In genomic region chr6:124718703-124719102, GRCm38 (mm10) we compare ENCODE assay signal across 8 mouse cellular contexts. TPM values are rescaled to one million over a fixed set of nuclear protein-coding genes. Genes with fewer than 3 reads are reported as not detected.
DNase-seq lines count a peak whose midpoint lies in the region; ATAC-seq and TF ChIP-seq lines count a peak whose summit lies in the region.
"Had no signal": no experiment of that assay in that cellular context is flagged by ENCODE, and none has a peak within 500 bp of the region (broad histone marks: within the 10 kb centered on the region; RNA-seq: fewer than 3 reads in every experiment).

No protein-coding gene starts in this region.

- 64% methylated on average over 12 of the region's 16 CpGs for WGBS in midbrain, embryonic 16.5 days
- WGBS in midbrain, embryonic 15.5 days = 66% methylated on average over 15 of the region's 16 CpGs
- 33% methylated on average over 15 of the region's 16 CpGs for WGBS in intestine, postnatal 0 days
- 77% methylated on average over 16 of the region's 16 CpGs for WGBS in liver, embryonic 13.5 days (ENCODE audit: insufficient replicate concordance)

- no peak for ATAC-seq in midbrain, embryonic 16.5 days
- no peak for ATAC-seq in midbrain, embryonic 15.5 days (replicated peaks)
- peak; percentile 88 for ATAC-seq in intestine, postnatal 0 days
- no peak for ATAC-seq in liver, embryonic 13.5 days (ENCODE audit: low read depth)
- ATAC-seq in megakaryocyte, adult 5-6 weeks (ENCODE audit: poor library complexity, severe bottlenecking) = no peak

- H3K4me3 ChIP-seq in midbrain, embryonic 16.5 days (ENCODE audit: low read depth, low read length) = no peak overlapping the region
- no peak overlapping the region for H3K4me3 ChIP-seq in midbrain, embryonic 15.5 days
- peak overlapping the region; percentile 67 for H3K4me3 ChIP-seq in intestine, postnatal 0 days (ENCODE audit: low read depth, low read length)
- 0 out of 2 replicates have a peak overlapping the region, but pooled peaks have one; percentile 16 for H3K4me3 ChIP-seq in liver, embryonic 13.5 days (replicated peaks)

- H3K9me3 ChIP-seq in midbrain, embryonic 16.5 days (replicated peaks; ENCODE audit: control insufficient read depth, low read length, poor library complexity, severe bottlenecking) = no peaks in the 10 kb centered on the region
- no peaks in the 10 kb centered on the region for H3K9me3 ChIP-seq in midbrain, embryonic 15.5 days
- no peaks in the 10 kb centered on the region for H3K9me3 ChIP-seq in intestine, postnatal 0 days (ENCODE audit: control insufficient read depth)
- no peaks in the 10 kb centered on the region for H3K9me3 ChIP-seq in liver, embryonic 13.5 days (replicated peaks)

- H3K36me3 ChIP-seq in midbrain, embryonic 16.5 days (ENCODE audit: control insufficient read depth, insufficient read depth, low read length) = peaks cover 28% of the 10 kb centered on the region
- peaks cover 25% of the 10 kb centered on the region for H3K36me3 ChIP-seq in midbrain, embryonic 15.5 days (replicated peaks)
- peaks cover 28% of the 10 kb centered on the region for H3K36me3 ChIP-seq in intestine, postnatal 0 days (ENCODE audit: control insufficient read depth, insufficient read depth)
- H3K36me3 ChIP-seq in liver, embryonic 13.5 days = peaks cover 43% of the 10 kb centered on the region

- H3K4me2 ChIP-seq in midbrain, embryonic 16.5 days (ENCODE audit: low read length) = no peak overlapping the region
- no peak overlapping the region for H3K4me2 ChIP-seq in midbrain, embryonic 15.5 days
- H3K4me2 ChIP-seq in intestine, postnatal 0 days (replicated peaks; ENCODE audit: low read depth) = peak overlapping the region; percentile 65
- H3K4me2 ChIP-seq in liver, embryonic 13.5 days = peak overlapping the region; percentile 54

- no peak for DNase-seq in liver, embryonic 13.5 days
- DNase-seq in urinary bladder, postnatal 25 days (ENCODE audit: low spot score) = peak; percentile 74
- no peak for DNase-seq in adrenal gland, postnatal 4 days (ENCODE audit: low spot score in 2 of 2)
- DNase-seq: cerebellum, postnatal 25 days had no signal

- H3K4me1 ChIP-seq in midbrain, embryonic 16.5 days (ENCODE audit: control insufficient read depth, insufficient read depth, low read length) = peaks cover 4% of the 10 kb centered on the region
- H3K4me1 ChIP-seq in midbrain, embryonic 15.5 days = peaks cover 7% of the 10 kb centered on the region
- no peaks in the 10 kb centered on the region for H3K4me1 ChIP-seq in intestine, postnatal 0 days (replicated peaks; ENCODE audit: control insufficient read depth, insufficient read depth, low read length)
- H3K4me1 ChIP-seq in liver, embryonic 13.5 days (replicated peaks) = peaks cover 65% of the 10 kb centered on the region

- H3K9ac ChIP-seq in midbrain, embryonic 16.5 days (ENCODE audit: low read depth, low read length) = 0 out of 2 replicates have a peak overlapping the region, but pooled peaks have one; percentile 20
- no peak overlapping the region for H3K9ac ChIP-seq in midbrain, embryonic 15.5 days
- H3K9ac ChIP-seq in intestine, postnatal 0 days (ENCODE audit: low read depth, low read length) = peak overlapping the region; percentile 78
- H3K9ac ChIP-seq in liver, embryonic 13.5 days = peak overlapping the region; percentile 63

- TF ChIP-seq CTCF in intestine, postnatal 0 days (IDR thresholded peaks at IDR 0.05; ENCODE audit: low read depth) = no peak

- H3K27ac ChIP-seq in midbrain, embryonic 16.5 days (ENCODE audit: low read length) = no peak overlapping the region
- no peak overlapping the region for H3K27ac ChIP-seq in midbrain, embryonic 15.5 days
- peak overlapping the region; percentile 97 for H3K27ac ChIP-seq in intestine, postnatal 0 days (ENCODE audit: low read depth, low read length)
- peak overlapping the region; percentile 87 for H3K27ac ChIP-seq in liver, embryonic 13.5 days

- H3K27me3 ChIP-seq in midbrain, embryonic 16.5 days (ENCODE audit: control insufficient read depth, insufficient read depth, low read depth, low read length) = no peaks in the 10 kb centered on the region
- no peaks in the 10 kb centered on the region for H3K27me3 ChIP-seq in midbrain, embryonic 15.5 days (replicated peaks)
- no peaks in the 10 kb centered on the region for H3K27me3 ChIP-seq in intestine, postnatal 0 days (replicated peaks; ENCODE audit: control insufficient read depth, insufficient read depth, low read length)
- H3K27me3 ChIP-seq in liver, embryonic 13.5 days = no peaks in the 10 kb centered on the region

RNA-seq across cellular contexts. Expression of gene Phb2, which starts 6.6 kb away (rescaled TPM):
- 240 and 245 TPM in 2 replicates for polyA plus RNA-seq in midbrain, embryonic 16.5 days (2015; fragmentation: Nextera tagmentation; extraction: Ambion mirVana)
- 254 and 256 TPM in 2 replicates for polyA plus RNA-seq in midbrain, embryonic 15.5 days (2015; fragmentation: Nextera tagmentation; extraction: Ambion mirVana)
- 249 and 255 TPM in 2 replicates for polyA plus RNA-seq in intestine, postnatal 0 days (2015; fragmentation: Nextera tagmentation; extraction: Ambion mirVana)
- 356 and 373 TPM in 2 replicates for polyA plus RNA-seq in liver, embryonic 13.5 days (2015; fragmentation: Nextera tagmentation; extraction: Ambion mirVana)
- total RNA-seq in megakaryocyte, adult 5-6 weeks (2015) = 99.5 and 115 TPM in 2 replicates
- total RNA-seq in megakaryocyte, adult 5-6 weeks (2017) = 152 and 160 TPM in 2 replicates
- total RNA-seq in adrenal gland, postnatal 4 days (2021) = 100 to 1,000 TPM; 400 to 439 TPM

RNA-seq across cellular contexts. Expression of gene Emg1, which starts 6.7 kb away (rescaled TPM):
- 95.3 and 101 TPM in 2 replicates for polyA plus RNA-seq in midbrain, embryonic 16.5 days (2015; fragmentation: Nextera tagmentation; extraction: Ambion mirVana)
- 107 and 109 TPM in 2 replicates for polyA plus RNA-seq in midbrain, embryonic 15.5 days (2015; fragmentation: Nextera tagmentation; extraction: Ambion mirVana)
- polyA plus RNA-seq in intestine, postnatal 0 days (2015; fragmentation: Nextera tagmentation; extraction: Ambion mirVana) = 96.6 and 97.3 TPM in 2 replicates
- polyA plus RNA-seq in liver, embryonic 13.5 days (2015; fragmentation: Nextera tagmentation; extraction: Ambion mirVana) = 189 and 198 TPM in 2 replicates
- total RNA-seq in megakaryocyte, adult 5-6 weeks (2015) = 144 and 179 TPM in 2 replicates
- 170 and 206 TPM in 2 replicates for total RNA-seq in megakaryocyte, adult 5-6 weeks (2017)
- 100 to 1,000 TPM in 1 of 2 experiments, 10 to 100 TPM in 1; 99.3 to 101 TPM for total RNA-seq in adrenal gland, postnatal 4 days (2021)

RNA-seq across cellular contexts. Expression of gene Ptpn6, which starts 19.8 kb away (rescaled TPM):
- 2.4 and 4.0 TPM in 2 replicates for polyA plus RNA-seq in midbrain, embryonic 16.5 days (2015; fragmentation: Nextera tagmentation; extraction: Ambion mirVana)
- polyA plus RNA-seq in midbrain, embryonic 15.5 days (2015; fragmentation: Nextera tagmentation; extraction: Ambion mirVana) = 3.9 and 5.6 TPM in 2 replicates
- 17.4 TPM in 2 replicates for polyA plus RNA-seq in intestine, postnatal 0 days (2015; fragmentation: Nextera tagmentation; extraction: Ambion mirVana)
- polyA plus RNA-seq in liver, embryonic 13.5 days (2015; fragmentation: Nextera tagmentation; extraction: Ambion mirVana) = 28.7 and 29.5 TPM in 2 replicates
- total RNA-seq in megakaryocyte, adult 5-6 weeks (2015) = 308 and 336 TPM in 2 replicates
- 1,009 and 1,024 TPM in 2 replicates for total RNA-seq in megakaryocyte, adult 5-6 weeks (2017)
- 1 to 10 TPM; 8.3 to 8.4 TPM for total RNA-seq in adrenal gland, postnatal 4 days (2021)

RNA-seq across cellular contexts. Expression of gene Grcc10, which starts 22.5 kb away (rescaled TPM):
- polyA plus RNA-seq in midbrain, embryonic 16.5 days (2015; fragmentation: Nextera tagmentation; extraction: Ambion mirVana) = 665 and 679 TPM in 2 replicates
- polyA plus RNA-seq in midbrain, embryonic 15.5 days (2015; fragmentation: Nextera tagmentation; extraction: Ambion mirVana) = 668 and 674 TPM in 2 replicates
- 238 and 259 TPM in 2 replicates for polyA plus RNA-seq in intestine, postnatal 0 days (2015; fragmentation: Nextera tagmentation; extraction: Ambion mirVana)
- 77.7 and 80.2 TPM in 2 replicates for polyA plus RNA-seq in liver, embryonic 13.5 days (2015; fragmentation: Nextera tagmentation; extraction: Ambion mirVana)
- 177 and 203 TPM in 2 replicates for total RNA-seq in megakaryocyte, adult 5-6 weeks (2015)
- total RNA-seq in megakaryocyte, adult 5-6 weeks (2017) = 121 and 136 TPM in 2 replicates
- 100 to 1,000 TPM; 313 TPM for total RNA-seq in adrenal gland, postnatal 4 days (2021)

RNA-seq across cellular contexts. Expression of gene Gm45234, which starts 37.1 kb away (rescaled TPM):
- polyA plus RNA-seq in midbrain, embryonic 16.5 days (2015; fragmentation: Nextera tagmentation; extraction: Ambion mirVana) = not detected in 2 replicates
- polyA plus RNA-seq in midbrain, embryonic 15.5 days (2015; fragmentation: Nextera tagmentation; extraction: Ambion mirVana) = not detected in 2 replicates
- not detected in 2 replicates for polyA plus RNA-seq in intestine, postnatal 0 days (2015; fragmentation: Nextera tagmentation; extraction: Ambion mirVana)
- polyA plus RNA-seq in liver, embryonic 13.5 days (2015; fragmentation: Nextera tagmentation; extraction: Ambion mirVana) = not detected in 2 replicates
- total RNA-seq in megakaryocyte, adult 5-6 weeks (2015) = not detected in 2 replicates
- total RNA-seq in megakaryocyte, adult 5-6 weeks (2017) = not detected in 2 replicates
- total RNA-seq in adrenal gland, postnatal 4 days (2021) = 1 to 10 TPM in 1 of 2 experiments, not detected in 1; 2.2 TPM

Comparison
In these comparisons a context has a peak if more than half of its experiments do, and no peak if none do; other contexts are left out.
1. H3K27ac ChIP-seq: peak in intestine, postnatal 0 days (single experiment) and liver, embryonic 13.5 days (single experiment); none in midbrain, embryonic 16.5 days (single experiment) and midbrain, embryonic 15.5 days (single experiment).
2. H3K4me2 ChIP-seq: peak in intestine, postnatal 0 days (single experiment) and liver, embryonic 13.5 days (single experiment); none in midbrain, embryonic 16.5 days (single experiment) and midbrain, embryonic 15.5 days (single experiment).
3. H3K4me3 ChIP-seq: peak in intestine, postnatal 0 days (single experiment) and liver, embryonic 13.5 days (single experiment); none in midbrain, embryonic 16.5 days (single experiment) and midbrain, embryonic 15.5 days (single experiment).